Mouse (Mus musculus) left cerebral cortex, adult 18-20 months (tissue): ENCODE results near the gene Tap2. TPM values are rescaled to one million over a fixed set of nuclear protein-coding genes. Genes with fewer than 3 reads are reported as not detected.
A peak's percentile ranks its signal among the peaks of the same experiment; 100 is the strongest.
"Not testable (repeated sequence)": the region's sequence is repeated elsewhere in the genome, so short reads cannot be mapped to it uniquely, and the experiment has no call there.

Experiments
- DNase-seq, 2 experiments: peaks; one replicate each; pipeline ENCODE4 v3.0.0; 2021 to 2022; ENCODE audit warnings: low spot score in 2 of 2, mixed read lengths in 1 of 2
- total RNA-seq, 2 experiments: library from RNA; stranded (reverse); gene quantifications; 2 replicates each; pipeline ENCODE4 v1.2.3; 2021

Gene Tap2
- total RNA-seq, 2 experiments from 2014 or later: 10.7 to 11.7 TPM

GRCm38 (mm10) chr17:34210599-34210998 lies 7.3 kb downstream of the Tap2 start:
- DNase-seq: no peak

GRCm38 (mm10) chr17:34211746-34212365 lies 8.5 kb downstream of the Tap2 start:
- no peak for DNase-seq

GRCm38 (mm10) chr17:34213936-34214335 lies 10.6 kb downstream of the Tap2 start:
- no peak for DNase-seq

- no peak for DNase-seq
Measured at GRCm38 (mm10) chr17:34215176-34215575, 11.8 kb downstream of the Tap2 start.

- DNase-seq: no peak
Measured at GRCm38 (mm10) chr17:34217216-34217928, 14.0 kb downstream of the Tap2 start.

GRCm38 (mm10) chr17:34217986-34218385 lies 14.7 kb downstream of the Tap2 start:
- DNase-seq: no peak

- DNase-seq: peak in 1 of 2 experiments; percentile 17
Measured at GRCm38 (mm10) chr17:34218675-34219074, 15.3 kb downstream of the Tap2 start.

GRCm38 (mm10) chr17:34219096-34219495 lies 15.8 kb downstream of the Tap2 start:
- peak in 1 of 2 experiments; percentile 31 for DNase-seq

- not testable (repeated sequence) for DNase-seq
Measured at GRCm38 (mm10) chr17:34219801-34220200, 16.5 kb downstream of the Tap2 start.

- DNase-seq: not testable (repeated sequence)
Measured at GRCm38 (mm10) chr17:34220401-34220800, 17.1 kb downstream of the Tap2 start.

- no peak for DNase-seq
Measured at GRCm38 (mm10) chr17:34224816-34225215, 21.5 kb downstream of the Tap2 start.

- no peak for DNase-seq
Measured at GRCm38 (mm10) chr17:34225426-34225825, 22.1 kb downstream of the Tap2 start.

GRCm38 (mm10) chr17:34225911-34226310 lies 22.6 kb downstream of the Tap2 start:
- DNase-seq: not testable (repeated sequence)

- not testable (repeated sequence) for DNase-seq
Measured at GRCm38 (mm10) chr17:34230971-34231370, 27.6 kb downstream of the Tap2 start.

GRCm38 (mm10) chr17:34232021-34232420 lies 28.7 kb downstream of the Tap2 start:
- not testable (repeated sequence) for DNase-seq

GRCm38 (mm10) chr17:34234926-34235325 lies 31.6 kb downstream of the Tap2 start:
- DNase-seq: peak; percentile 71

GRCm38 (mm10) chr17:34236691-34237090 lies 33.4 kb downstream of the Tap2 start:
- DNase-seq: no peak

GRCm38 (mm10) chr17:34237741-34238140 lies 34.4 kb downstream of the Tap2 start:
- DNase-seq: no peak

GRCm38 (mm10) chr17:34238706-34239105 lies 35.4 kb downstream of the Tap2 start, which contains the start of gene H2-Ob:
Gene H2-Ob (plus strand): TSS chr17:34238903.
- peak; percentile 20 to 34 for DNase-seq

GRCm38 (mm10) chr17:34239601-34240041 lies 36.3 kb downstream of the Tap2 start:
- no peak for DNase-seq

GRCm38 (mm10) chr17:34240366-34240765 lies 37.0 kb downstream of the Tap2 start:
- DNase-seq: no peak

- DNase-seq: no peak
Measured at GRCm38 (mm10) chr17:34240916-34241315, 37.6 kb downstream of the Tap2 start.
